Mouse (Mus musculus) adrenal gland, postnatal 14 days (tissue): ENCODE measurements around the gene Tnfrsf18. TPM values are rescaled to one million over a fixed set of nuclear protein-coding genes. Genes with fewer than 3 reads are reported as not detected.

Experiments used
- DNase-seq: peaks from one replicate; pipeline ENCODE4 v3.0.0; 2021; ENCODE audit warnings: mixed read lengths
- long read RNA-seq, 2 experiments: library from polyadenylated mRNA; stranded (forward); transcript quantifications; one replicate each; pipeline ENCODE4 v2.0.0; 2021
- total RNA-seq: library from RNA; stranded (reverse); gene quantifications from 2 replicates; pipeline ENCODE4 v1.2.3, GENCODE M21; 2021

Gene Tnfrsf18
- 2.4 TPM in 1 of 2 replicates, not detected in the other for total RNA-seq
- long read RNA-seq, experiment 1, partial matches to known transcripts = 0 of 1 reads
- long read RNA-seq, experiment 1, other reads (novel, unspliced or antisense) = 0 of 1 reads
- long read RNA-seq, experiment 2 = 0 reads

DNA sequence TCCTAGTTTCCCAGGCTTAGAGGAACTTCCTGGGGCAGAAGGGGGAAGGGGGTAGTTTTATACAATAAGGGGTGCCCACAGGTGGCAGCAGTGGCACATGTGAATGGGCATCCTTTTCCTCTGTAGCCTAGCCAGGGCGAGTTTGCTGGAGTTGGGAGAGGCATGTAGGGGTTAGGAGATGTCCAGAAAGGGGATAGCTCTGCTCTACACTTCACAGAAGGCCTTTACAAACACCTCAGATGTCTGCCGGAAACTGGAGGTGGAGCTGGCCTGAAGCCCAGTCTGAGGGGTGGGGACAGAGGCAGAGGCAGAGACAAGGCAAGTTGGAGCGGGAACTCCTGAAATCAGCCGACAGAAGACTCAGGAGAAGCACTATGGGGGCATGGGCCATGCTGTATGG, at the start of gene Tnfrsf18:
Gene Tnfrsf18, plus strand, starts transcription at position 152 of the 400 bp plus-strand sequence.
- peak; percentile 54 for DNase-seq

DNA sequence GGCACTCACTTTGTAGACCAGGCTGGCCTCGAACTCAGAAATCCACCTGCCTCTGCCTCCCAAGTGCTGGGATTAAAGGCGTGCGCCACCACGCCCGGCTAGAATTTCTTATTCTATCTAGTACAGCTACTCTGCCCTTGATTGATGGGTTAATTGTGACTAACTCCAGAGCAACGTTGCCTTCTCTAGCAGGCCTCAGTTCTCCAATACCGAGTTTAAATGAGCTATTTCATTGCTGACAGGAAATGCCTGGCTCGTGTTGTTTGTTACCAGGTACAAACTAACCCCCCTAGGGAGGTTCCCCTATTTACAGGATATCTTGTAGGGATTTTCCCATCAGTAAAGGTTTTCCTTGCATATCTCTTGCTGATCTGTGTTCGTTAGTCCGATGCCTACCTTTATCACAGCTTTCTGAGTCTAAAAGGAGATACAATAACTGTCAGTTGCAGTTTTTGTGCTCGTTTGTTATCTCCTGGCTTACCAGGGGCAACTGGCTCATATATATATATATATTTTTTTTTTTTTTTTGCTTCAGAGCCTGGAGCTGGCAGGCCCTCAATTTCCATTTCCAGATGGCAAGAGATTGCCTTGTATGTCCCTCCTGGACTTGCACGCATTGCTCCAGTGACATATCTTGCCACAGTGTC, 44.4 kb upstream of the Tnfrsf18 start:
- DNase-seq = no peak

DNA sequence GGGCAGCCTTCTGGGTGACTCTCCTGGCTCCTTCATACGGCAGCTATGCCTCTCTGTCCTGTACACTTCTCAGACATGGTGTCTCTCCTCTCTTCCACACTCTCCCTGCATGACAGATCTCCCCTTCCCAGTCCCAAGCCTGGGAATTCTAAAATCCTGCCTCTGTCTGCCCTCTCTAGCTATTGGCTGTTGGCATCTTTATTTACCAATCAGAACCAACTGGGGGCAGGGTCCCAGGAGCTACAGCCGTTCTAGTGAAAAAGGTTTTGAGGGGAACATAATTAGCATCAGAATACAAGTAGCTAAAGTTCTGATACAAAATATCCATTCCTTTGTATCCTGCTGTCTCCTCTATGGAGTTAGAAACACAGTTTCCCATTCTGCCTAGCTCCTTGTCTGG, 42.2 kb upstream of the Tnfrsf18 start:
- no peak for DNase-seq

DNA sequence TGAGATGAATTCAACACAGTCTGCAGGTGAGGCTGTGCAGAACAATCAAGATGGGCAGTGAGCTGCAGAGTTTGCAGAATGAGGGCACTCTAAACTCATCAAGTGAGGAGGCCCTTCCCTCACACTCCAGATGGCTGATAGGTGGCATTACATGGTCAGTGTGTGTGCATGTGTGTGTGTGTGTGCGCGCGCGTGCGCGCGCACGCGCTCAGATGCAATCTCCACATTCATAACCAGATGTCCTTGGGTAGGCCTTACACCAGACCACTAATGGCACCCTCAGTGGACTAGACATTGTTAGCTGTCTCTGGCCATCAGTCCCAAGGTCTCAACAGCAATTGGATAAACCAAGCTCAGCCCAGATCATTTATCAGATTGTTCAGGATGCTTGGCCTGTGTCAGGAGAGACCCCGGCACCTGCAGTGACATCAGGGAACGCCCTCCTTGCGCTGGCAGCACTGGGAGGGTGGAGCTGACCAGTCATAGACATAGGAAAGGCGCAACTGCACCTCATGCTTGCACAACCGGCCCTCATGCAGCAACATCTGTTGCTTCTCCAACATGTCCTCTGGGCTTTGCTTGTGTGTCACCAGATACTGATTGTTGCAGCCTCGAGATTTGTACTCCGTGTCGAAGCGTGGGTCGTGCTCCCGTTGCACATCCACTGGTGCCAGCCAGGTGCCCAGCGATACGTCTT, 34.6 kb upstream of the Tnfrsf18 start:
- peak; percentile 52 for DNase-seq

DNA sequence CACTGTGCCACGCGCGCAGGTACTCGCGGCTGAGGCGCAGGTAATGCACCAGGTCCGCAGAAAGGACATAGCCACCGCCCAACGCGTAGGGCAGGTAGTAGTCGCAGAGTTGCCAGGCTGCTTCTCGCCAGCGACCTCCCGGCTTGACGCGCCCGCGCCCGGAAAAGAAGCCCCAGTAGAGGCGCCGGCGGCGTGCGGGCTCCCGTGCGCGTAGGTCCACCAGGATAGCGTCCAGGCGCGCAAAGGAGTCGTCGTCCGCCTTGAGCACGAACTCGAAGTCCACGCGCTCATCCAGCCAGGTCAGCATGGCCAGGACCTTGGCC, 34.1 kb upstream of the Tnfrsf18 start:
- no peak for DNase-seq

DNA sequence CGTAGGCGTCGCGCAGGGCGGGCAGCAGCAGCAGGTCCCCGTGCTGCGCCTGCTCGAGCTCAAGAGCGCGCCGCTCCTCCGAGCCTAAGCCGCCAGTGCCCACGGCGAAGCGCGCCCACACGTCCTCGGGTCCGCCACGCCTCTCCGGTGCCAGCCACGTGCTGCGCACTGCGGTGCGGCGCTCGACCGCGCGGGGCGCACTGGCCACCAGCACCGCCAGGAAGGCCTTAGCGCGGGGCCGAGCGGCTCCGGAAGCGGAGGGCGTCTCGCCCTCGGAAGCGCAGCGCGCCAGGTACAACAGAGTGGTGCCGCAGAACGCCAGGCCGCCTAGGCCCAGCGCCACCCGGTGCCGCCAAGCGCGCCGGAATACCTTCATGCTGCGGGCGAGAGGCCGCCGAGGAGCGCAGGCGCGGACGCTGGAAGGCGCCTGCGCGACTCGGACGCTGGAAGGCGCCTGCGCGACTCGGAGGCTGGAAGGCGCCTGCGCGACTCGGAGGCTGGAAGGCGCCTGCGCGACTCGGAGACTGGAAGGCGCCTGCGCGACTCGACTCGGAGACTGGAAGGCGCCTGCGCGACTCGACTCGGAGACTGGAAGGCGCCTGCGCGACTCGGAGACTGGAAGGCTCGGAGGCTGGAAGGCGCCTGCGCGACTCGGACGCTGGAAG, 33.6 kb upstream of the Tnfrsf18 start, which contains the start of the genes B3galt6 and Sdf4:
Gene B3galt6, minus strand, starts transcription at position 409 of the 665 bp plus-strand sequence.
Gene Sdf4, plus strand, starts transcription at position 632 of the 665 bp plus-strand sequence.
- peak; percentile 91 for DNase-seq

DNA sequence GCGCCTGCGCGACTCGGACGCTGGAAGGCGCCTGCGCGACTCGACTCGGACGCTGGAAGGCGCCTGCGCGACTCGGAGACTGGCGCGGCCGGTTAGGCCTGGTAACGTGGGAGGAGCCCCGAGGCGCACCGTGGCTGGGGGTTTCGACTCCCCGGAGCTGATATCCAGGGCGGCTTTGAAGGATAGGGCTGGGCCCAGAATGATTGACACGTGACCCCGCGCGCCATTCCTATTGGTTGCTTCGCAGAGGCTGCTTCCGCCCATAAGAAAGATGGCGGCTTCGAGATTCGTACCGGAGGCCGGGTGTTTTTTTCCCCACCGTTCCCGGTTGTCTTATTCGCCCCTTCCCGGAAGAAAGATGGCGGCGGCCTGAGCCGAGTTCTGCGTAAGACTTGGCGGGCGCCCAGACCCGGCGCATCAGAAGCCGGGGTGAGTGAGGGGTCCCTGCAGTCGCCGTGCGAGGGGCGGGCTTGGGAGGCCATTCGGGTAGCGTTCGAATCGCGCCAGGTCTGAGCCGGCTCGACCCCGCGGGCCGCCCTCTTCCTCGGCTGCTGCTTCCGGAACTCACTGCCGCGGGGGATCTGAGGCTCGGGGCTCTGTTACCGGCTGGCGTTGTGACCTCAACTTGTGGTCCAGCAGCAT, 32.9 kb upstream of the Tnfrsf18 start:
- DNase-seq = peak; percentile 97

DNA sequence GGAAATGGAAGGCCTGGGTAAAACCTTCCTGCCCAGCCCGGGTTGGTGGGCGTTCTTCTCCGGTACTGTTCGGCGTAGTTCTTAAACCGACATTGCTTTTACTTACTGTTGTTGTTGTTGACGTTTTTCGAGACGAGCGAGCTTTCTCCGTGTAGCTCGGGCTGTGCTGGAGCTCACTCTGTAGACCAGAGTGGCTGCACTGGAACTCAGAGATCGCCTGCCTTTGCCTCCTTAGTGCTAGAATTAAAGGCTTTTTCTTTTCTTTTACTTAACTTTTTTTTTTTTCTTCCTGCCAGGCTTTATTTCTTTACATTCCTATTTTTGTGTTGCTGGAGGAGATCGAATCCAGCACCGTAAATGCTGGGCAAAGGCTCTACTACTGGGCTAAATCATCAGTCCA, 32.4 kb upstream of the Tnfrsf18 start:
- DNase-seq = no peak

DNA sequence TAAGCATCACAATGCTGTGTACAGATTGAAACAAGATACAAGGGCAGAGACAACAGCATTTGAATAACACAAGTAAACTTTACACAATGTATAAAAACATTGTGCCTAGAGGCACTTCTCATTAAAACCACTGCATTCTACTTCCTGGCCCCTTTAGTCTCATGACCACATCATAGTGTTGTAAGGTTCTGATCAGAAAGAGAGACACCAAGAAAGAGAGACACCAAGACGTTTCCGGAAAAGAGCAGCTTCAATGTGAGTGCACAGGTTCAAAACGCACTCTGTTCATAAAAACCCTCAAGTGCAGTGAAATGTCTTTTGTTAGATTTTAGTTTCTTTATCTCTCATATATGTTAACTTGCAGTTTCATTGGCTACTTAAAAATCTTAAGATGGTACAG, 21.9 kb upstream of the Tnfrsf18 start:
- DNase-seq = no peak

DNA sequence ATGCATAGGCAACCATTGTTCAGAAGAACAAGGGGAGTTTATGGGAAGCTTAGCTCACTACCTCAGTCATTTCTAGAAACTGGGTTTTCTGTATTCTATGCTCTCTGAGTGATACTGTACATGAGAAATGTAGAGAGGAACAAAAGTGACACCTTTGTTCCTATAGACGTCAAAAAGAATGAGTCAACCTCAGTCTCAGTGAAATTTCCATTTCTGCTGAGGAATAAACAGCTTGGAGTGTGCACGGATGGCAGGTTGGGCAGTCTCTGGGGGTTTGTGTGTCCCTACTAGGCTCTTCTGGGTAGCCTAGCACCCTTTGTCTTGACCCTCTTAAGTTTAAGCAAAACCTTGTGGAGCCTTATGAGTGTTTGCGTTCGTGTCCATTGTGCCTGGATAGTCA, 17.6 kb upstream of the Tnfrsf18 start:
- no peak for DNase-seq

DNA sequence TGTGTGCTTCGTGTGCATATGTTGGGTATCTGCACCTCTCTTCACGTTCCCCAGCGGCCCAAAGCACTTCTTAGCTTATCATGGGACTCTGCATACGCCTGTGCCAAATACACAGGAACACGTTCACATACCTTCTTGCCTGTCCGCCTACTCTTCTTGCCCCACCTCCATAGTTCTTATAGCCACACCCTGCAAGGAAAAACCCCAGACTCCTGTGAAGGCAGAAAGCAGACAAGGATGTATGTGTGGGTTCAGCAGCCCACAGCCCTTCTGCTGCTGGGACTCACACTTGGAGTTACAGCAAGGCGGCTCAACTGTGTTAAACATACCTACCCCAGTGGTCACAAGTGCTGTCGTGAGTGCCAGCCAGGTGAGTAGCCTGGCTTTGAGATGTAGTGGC, 12.3 kb upstream of the Tnfrsf18 start, which contains the start of gene Tnfrsf4:
Gene Tnfrsf4, plus strand, starts transcription at position 207 of the 400 bp plus-strand sequence.
- no peak for DNase-seq

DNA sequence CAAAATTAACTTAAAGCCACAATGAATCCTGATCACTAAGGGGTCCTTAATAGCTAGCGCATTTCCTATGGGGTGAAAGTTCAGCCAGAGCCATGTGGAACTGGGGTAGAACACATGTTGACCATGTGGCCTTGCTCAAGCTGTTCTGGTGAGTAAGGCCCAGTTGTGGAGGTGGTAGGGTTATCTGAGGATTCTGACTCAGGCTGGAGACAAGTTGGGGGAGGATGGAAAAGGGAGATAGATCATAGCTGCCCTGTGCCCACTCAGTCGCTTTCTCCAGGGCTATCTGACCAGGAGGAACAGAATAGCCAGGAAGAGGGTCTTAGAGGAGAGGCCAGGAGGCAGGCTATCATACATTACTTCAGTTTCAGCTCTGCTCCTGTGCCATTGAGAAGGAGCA, 11.5 kb upstream of the Tnfrsf18 start:
- DNase-seq = peak; percentile 51

DNA sequence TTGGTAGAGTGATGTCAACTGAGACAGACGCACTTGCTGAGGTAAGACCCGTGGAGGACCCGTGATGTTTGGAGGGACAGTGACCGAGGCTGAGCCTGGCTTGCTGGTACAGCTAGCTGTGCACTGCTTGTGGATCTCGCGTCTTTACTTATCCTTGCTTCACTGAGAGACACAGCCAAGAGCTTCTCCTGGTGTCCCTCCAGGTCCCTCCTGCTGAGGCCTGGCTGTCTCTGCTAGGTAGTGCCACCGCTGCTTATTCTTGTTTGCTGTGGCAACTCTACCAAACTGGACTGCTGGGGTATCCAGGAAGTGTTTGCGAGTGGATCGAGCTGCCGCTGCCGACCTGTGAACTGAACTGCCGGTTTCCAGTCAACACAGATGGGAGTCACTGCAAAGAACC, 6.2 kb upstream of the Tnfrsf18 start:
- DNase-seq = no peak

DNA sequence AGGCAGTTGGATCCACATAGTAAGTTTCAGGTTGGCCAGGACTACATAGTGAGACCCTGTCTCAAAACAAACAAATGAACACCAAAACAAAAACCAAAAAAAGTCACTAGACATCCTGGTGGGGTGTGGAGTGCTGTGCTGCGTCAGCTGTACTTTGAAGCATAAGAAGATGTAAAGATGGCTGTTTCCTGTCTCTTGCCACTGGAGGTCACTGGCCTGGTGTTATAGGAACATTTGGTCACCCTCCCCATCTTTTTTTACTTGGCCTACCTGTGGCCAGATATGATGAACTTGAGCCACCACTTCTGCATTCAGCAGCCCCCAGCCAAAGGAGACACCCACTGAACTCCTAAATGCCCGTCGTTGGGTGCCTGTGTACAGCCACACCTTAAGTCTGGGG, 4.6 kb upstream of the Tnfrsf18 start:
- DNase-seq = no peak

DNA sequence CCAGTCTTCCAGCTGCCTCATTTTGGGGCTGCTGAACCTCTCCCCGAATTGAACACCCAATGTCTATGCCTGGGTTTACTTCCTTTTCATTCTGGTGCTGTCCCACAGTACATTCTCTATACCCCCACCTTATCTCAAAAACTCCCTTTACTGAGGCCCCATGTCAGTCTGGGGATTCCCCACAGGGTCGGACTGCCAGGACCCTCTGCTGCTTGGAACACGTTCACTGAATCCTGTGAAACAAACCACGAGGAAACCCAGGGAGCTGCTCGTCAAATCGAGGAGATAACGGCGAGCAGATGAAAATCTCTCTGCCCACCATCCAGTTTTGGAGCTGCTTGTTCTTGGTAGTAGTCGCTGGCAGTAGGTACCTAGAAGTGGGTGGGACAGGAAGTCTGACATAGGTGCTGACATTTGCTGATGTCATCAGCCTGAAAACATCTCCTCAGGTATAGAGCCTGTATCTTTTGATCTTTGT, 4.0 kb upstream of the Tnfrsf18 start:
- no peak for DNase-seq

DNA sequence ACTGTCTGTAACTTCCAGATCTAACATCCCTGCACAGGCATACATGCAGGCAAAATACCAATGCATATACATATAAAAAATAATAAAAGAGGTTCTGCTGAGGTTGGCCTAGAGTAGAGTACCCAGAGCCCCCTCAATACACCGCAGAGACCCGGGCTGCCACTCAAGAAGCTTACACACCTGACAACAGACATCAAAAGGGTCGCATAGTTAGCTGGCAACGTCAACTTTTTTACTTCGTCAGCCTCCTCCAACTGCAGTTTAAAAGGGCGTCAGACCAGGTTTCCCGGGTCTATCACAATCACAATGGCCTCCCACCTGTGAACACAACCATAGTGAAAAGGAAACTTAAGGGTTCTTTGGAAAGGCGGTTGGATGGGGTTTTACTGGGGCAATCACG, 2.4 kb upstream of the Tnfrsf18 start:
- no peak for DNase-seq

DNA sequence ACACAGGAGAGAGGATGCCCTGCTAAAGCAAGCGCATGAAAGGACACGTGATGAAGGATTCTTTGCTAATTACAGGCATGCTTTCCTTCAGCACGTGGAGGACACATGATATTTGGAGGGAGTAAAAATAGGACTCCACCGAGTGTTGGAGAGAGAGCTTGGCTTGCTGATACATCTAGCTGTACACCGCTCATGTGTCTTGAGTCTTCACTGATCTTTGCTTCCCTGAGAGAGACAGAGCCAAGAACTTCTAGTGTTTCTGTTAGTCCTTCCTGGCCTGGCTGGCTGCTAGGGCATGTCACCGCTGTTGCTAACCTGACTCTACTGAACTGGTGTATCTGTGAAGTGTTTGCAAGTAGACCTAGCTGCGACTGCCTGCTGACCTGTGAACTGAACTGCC, 1.8 kb upstream of the Tnfrsf18 start:
- no peak for DNase-seq

DNA sequence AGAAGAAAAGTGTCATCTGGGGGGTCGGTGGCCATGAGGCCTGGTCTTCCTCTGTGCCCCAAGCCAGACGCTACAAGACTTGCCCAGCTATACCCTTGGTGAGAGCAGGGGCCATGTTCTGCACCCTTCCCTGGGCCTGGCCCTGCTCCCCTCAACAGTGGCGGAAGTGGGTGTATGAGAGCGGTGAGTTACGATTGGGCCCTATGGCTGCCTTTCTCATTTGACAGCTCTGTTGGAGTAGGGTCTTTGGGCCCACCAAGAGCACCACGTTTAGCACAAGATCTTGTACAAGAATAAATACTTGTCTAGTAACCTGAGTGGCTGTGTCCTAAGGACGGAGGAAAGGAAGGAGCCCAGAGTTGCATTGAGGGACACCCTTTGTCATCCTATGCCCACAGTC, 2.6 kb downstream of the Tnfrsf18 start:
- no peak for DNase-seq

DNA sequence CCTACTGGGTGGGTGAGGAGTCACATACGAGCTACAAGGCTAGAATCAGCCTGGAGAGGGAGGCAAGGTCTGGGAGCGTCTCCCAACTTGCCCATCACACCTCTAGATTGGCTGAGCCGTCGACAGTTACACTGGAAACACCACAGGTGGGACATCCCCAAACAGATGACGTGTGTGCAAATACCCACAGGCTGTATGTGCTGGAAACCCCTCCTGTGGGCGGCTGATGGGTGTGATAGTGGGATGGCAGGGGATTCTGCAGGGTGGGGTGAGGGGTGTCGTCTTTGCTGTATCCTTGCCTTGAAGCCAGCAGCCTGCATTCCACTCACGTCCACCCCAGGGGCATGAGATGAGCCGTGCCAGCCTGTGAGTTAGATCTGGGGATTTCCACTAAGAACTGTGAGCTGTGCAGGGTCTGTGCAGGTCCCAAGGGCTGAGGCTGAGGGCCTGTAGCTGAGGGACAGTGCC, 4.7 kb downstream of the Tnfrsf18 start:
- peak; percentile 38 for DNase-seq

DNA sequence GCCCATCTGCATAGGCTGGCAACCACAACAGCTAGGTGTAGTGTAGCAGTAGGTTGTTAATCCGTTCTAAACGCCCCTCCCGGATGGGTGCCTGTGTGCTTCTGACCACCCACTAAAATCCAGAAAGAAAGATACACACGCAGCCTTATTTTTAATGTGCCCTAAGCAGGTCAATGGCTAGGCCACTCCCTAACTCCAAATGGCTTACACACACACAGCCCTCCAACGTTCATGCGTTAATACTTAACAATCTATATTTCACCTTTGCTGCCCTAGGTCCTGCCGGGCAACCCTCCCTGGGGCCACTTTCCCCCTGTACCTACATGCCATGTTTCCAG, 5.3 kb downstream of the Tnfrsf18 start:
- DNase-seq = no peak

DNA sequence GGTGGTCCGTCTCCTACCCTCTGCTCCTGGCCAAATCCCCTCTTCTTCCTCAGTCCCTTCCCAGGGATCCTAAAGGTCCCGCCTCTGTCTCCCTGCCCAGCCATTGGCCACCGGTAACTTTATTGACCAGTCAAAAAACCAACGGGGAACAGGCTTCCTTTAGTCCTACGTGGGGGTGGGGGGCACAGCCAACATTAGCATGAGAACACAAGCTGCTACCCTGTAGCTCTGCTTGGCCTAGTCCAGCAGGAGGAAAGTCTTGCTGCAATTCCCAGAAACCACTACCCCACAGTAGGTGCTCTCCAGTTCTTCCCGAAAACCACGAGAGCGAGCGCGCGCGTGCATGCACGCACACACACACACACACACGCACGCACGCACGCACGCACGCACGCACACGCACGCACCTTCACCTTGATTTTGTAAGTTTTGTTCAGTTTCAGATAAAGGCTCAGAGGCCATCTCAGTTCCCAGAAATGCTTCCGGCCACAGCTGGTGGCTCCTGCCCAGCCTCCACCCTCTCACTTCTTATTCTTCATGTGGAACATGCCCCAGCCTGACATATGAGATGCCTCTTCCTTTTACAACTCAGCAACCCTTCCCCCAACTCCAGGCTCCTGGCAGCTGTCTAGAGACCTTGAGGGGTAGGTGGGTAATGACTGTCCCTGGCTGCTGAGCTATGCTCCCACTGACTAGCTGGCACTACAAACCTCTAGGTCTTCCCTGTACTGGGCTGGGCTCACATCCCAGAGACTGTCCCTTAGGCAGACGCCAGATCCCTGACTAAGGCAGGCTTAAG, 5.8 kb downstream of the Tnfrsf18 start:
- DNase-seq = peak; percentile 90

DNA sequence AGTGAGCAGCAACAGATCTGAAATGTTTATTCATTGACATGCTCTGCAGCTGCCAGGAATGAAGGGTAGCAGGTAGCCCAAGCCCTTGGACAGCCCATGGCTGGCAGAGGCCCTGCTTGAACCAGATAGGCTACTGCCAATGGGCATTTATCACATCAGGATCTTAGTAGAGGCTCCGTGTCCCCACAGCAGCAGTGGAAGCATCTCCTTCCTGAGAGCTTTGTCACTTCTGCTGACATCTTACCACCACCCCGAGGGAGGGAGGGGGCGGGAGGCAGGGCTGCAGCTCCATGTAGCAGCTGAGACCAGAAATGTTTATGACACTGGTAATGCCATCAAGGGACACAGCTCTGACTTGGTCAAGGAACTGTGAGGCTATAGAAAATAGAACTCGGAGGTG, 6.9 kb downstream of the Tnfrsf18 start:
- DNase-seq = no peak
